Mouse (Mus musculus) inflammation-experienced regulatory T-cells, adult 16 weeks (primary cell): ENCODE data around the gene Tmed5. TPM values are rescaled to one million over a fixed set of nuclear protein-coding genes. Genes with fewer than 3 reads are reported as not detected.

Source experiments
- polyA plus RNA-seq: library from polyadenylated mRNA; unstranded; fragments of 100-300 nt; shearing (Covaris generic); gene quantifications from one replicate; pipeline ENCODE4 v1.2.1, GENCODE M21; 2017

Tmed5 gene
- 89.0 TPM for polyA plus RNA-seq

DNA sequence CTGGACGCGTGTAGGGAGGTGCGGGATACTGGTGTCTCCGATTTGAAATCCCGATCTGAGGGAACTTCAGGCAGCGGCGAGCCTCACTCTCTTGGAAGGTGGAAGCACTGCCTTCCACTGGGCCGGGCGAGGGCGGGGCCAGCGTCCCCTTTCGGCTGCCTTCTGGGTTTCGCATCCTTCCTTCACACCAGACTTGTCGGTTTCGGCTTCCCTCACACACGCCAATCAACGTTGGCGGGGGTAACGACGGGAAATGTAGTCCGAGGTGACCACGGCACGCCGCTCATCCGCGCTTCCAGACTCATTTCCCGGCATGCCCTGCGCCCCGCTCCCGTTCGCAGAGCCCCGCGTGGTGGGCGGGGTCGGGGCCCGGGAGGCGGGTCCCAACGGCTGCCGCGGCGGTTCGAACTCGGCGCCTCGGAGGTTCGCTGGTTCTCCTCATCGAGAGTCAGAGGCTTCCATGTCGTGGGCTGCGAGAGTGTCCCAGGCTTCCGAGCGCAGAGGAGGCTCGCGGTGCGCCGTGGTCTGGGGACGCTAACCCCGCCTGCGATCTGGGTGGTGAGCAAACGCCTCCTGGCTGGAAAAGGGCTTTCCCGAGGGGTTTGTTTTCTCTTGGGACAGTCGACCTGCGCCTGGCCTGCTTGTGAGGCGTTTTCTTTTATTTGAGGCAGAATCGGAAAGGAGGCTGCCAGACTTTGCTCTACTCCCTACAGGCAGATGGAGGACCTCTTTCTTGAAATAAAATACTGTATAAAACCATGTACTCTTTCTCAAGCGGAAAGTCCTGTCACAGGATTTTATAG lies at the start of gene Tmed5, which contains the start of gene Ccdc18:
Gene Tmed5 (minus strand): TSS at position 180 of the 803 bp plus-strand sequence.
Gene Ccdc18 (plus strand): TSS at position 435 of the 803 bp plus-strand sequence.

DNA sequence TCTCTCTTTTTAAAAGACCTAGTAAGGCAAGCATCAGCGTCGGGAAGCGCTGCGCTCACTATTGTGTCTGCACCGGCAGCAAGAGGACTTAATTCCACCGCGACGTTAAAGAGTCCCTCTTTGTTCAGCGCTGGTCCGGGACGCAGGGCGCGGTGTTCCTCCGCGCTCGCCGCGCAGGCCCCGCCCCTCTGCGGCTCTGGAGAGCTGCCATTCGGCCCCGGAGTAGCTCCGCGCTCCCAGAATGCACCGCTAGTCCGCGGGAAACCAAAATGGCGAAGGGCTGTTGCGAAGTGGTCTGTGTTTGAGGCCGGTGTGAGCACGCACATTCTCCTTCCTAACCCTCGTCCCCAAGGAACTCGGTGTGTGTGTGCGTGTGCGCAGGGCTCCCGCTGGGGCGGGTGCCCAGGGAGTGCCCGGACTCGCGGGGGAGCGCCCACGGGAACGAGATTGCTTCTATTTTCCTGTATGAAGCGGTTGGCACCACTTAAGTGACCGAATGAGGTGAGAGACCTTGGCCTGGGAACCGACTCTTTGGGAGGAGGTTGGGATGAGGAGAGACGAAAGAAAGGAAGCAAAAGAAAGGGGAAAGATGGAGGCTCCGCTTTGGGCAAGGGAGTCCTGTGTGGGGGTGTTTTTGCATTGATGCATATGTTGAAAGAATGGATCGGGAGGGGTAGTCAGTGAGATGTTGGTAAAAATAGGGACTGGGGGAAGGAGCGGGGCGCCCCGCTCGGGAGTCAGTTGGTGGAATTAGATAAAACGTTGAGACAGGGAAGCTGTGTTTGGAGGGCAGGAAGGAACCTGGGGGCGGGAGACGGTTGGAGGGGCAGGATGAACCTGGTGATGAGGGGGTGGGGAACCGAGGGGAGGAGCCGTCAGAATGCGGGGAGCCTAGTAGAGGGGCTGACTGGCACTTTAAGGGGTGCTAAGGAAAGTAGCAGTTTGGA lies 66.7 kb downstream of the Tmed5 start, which contains the start of gene Mtf2:
Gene Mtf2 (plus strand): TSS at position 210 of the 947 bp plus-strand sequence.

Other genes starting within 250 kb of the Tmed5 start
- 26.2 TPM for gene Rpl5, start 232.1 kb downstream of the Tmed5 start, polyA plus RNA-seq
- 78.5 TPM for gene Fam69a, start 145.5 kb downstream of the Tmed5 start, polyA plus RNA-seq
- 119 TPM for gene Mtf2, start 66.9 kb downstream of the Tmed5 start, polyA plus RNA-seq
- gene Ccdc18, start 255 bp upstream of the Tmed5 start, polyA plus RNA-seq = 2.3 TPM
- gene Dr1, start 136.3 kb upstream of the Tmed5 start, polyA plus RNA-seq = 46.4 TPM
- 7.4 TPM for gene Pigg, start 180.0 kb upstream of the Tmed5 start, polyA plus RNA-seq
- not detected for gene Gm42517, start 235.3 kb upstream of the Tmed5 start, polyA plus RNA-seq